Mouse (Mus musculus) hindbrain, embryonic 14.5 days (tissue): Measurements from ENCODE around the gene Psat1. TPM values are rescaled to one million over a fixed set of nuclear protein-coding genes. Genes with fewer than 3 reads are reported as not detected.
A peak's percentile ranks its signal among the peaks of the same experiment; 100 is the strongest.

Experiments
- ATAC-seq: fragments of 200-750 bp; cut with Nextera tagmentation; 2 replicates; pipeline ENCODE4 v1.8.0; 2017; ENCODE audit warnings: moderate number of reproducible peaks, mild to moderate bottlenecking, moderate TSS enrichment, moderate library complexity; ENCODE audit not compliant: low FRiP score
- DNase-seq: peaks from one replicate; pipeline ENCODE4 v3.0.0-alpha.2; 2015; ENCODE audit warnings: low spot score
- H3K27ac ChIP-seq: fragments of 300-500 bp; sonication (generic); 2 replicates; pipeline ENCODE4 v1.5.1; 2014; ENCODE audit warnings: mild to moderate bottlenecking, moderate library complexity
- H3K27me3 ChIP-seq: fragments of 300-500 bp; sonication (generic); 2 replicates; pipeline ENCODE4 v1.6.1; 2014; ENCODE audit warnings: mild to moderate bottlenecking, low read length, mixed read lengths; ENCODE audit not compliant: control insufficient read depth, insufficient read depth
- H3K36me3 ChIP-seq: fragments of 300-500 bp; sonication (generic); replicated peaks from 2 replicates; pipeline ENCODE4 v1.6.1; 2014; ENCODE audit not compliant: control insufficient read depth, insufficient read depth
- H3K4me1 ChIP-seq: fragments of 300-500 bp; sonication (generic); replicated peaks from 2 replicates; pipeline ENCODE4 v1.6.1; 2014; ENCODE audit warnings: antibody characterized with exemption, low read length, mixed read lengths; ENCODE audit not compliant: control insufficient read depth, insufficient read depth
- H3K4me2 ChIP-seq: fragments of 300-500 bp; sonication (generic); replicated peaks from 2 replicates; pipeline ENCODE4 v1.6.1; 2014; ENCODE audit warnings: mild to moderate bottlenecking, moderate library complexity
- H3K4me3 ChIP-seq: fragments of 300-500 bp; sonication (generic); replicated peaks from 2 replicates; pipeline ENCODE4 v1.5.1; 2014; ENCODE audit warnings: mild to moderate bottlenecking, low read length
- H3K9ac ChIP-seq: fragments of 300-500 bp; sonication (generic); 2 replicates; pipeline ENCODE4 v1.6.1; 2014
- H3K9me3 ChIP-seq: fragments of 300-500 bp; sonication (generic); 2 replicates; pipeline ENCODE4 v1.6.1; 2016; ENCODE audit warnings: low read length; ENCODE audit not compliant: control insufficient read depth
- WGBS: fragments of 180-500 bp; shearing (Covaris S2); extraction: QIAGEN DNeasy Blood & Tissue Kit; methylation state at CpG from one replicate; pipeline ENCODE4 v1.1.7; 2014; 5-methylcytosine and 5-hydroxymethylcytosine counted together
- polyA plus RNA-seq: library from polyadenylated mRNA; unstranded; fragments of >200 nt; fragmentation: Nextera tagmentation; extraction: Ambion mirVana; gene quantifications from 2 replicates; pipeline ENCODE4 v1.2.1, GENCODE M21; 2014

The Psat1 gene
- polyA plus RNA-seq, 1 experiment from 2014 or later: 87.7 TPM

GRCm38 (mm10) chr19:15941399-15941798 is 5.7 kb downstream of the Psat1 start:
- no peak overlapping the region for H3K4me2 ChIP-seq
- no peaks in the 10 kb centered on the region for H3K9me3 ChIP-seq
- no peak overlapping the region for H3K9ac ChIP-seq
- H3K4me1 ChIP-seq: no peaks in the 10 kb centered on the region
- no peaks in the 10 kb centered on the region for H3K36me3 ChIP-seq
- ATAC-seq (no peak), DNase-seq (no peak)
- 83% methylated on average over 8 of the region's 8 CpGs for WGBS
- no peak overlapping the region for H3K4me3 ChIP-seq
- no peaks in the 10 kb centered on the region for H3K27me3 ChIP-seq
- H3K27ac ChIP-seq: no peak overlapping the region

GRCm38 (mm10) chr19:15925719-15926045 is 21.5 kb downstream of the Psat1 start:
- DNase-seq (peak; percentile 73), ATAC-seq (peak; percentile 47)
- 12% methylated on average over 4 of the region's 4 CpGs for WGBS
- Histone ChIP-seq H3K27ac (peak overlapping the region; percentile 83), H3K4me1 (peaks cover 12% of the 10 kb centered on the region), H3K9me3 (no peaks in the 10 kb centered on the region), H3K4me3 (peak overlapping the region; percentile 58; the same call in 1 of the 2 replicates), H3K36me3 (peaks cover under 1% of the 10 kb centered on the region; the same call in 1 of the 2 replicates), H3K27me3 (no peaks in the 10 kb centered on the region), H3K9ac (no peak overlapping the region), H3K4me2 (peak overlapping the region; percentile 93)

- 1% methylated on average over 43 of the region's 43 CpGs for WGBS
- H3K27me3 ChIP-seq: no peaks in the 10 kb centered on the region
- peaks cover 12% of the 10 kb centered on the region for H3K4me1 ChIP-seq
Measured at GRCm38 (mm10) chr19:15924866-15925718, 22.0 kb downstream of the Psat1 start.

GRCm38 (mm10) chr19:15924181-15924865 is 22.8 kb downstream of the Psat1 start:
- Histone ChIP-seq H3K4me2 (peak overlapping the region; percentile 93), H3K9me3 (no peaks in the 10 kb centered on the region), H3K27ac (peak overlapping the region; percentile 83)

More at GRCm38 (mm10) chr19:15924866-15925718, 22.0 kb downstream of the Psat1 start:
- Histone ChIP-seq H3K4me3 (peak overlapping the region; percentile 58), H3K27ac (peak overlapping the region; percentile 83), H3K4me2 (peak overlapping the region; percentile 93), H3K9me3 (no peaks in the 10 kb centered on the region), H3K9ac (peak overlapping the region; percentile 67), H3K36me3 (peaks cover 4% of the 10 kb centered on the region; the same call in 1 of the 2 replicates)
- DNase-seq (peak; percentile 89), ATAC-seq (peak; percentile 97)

GRCm38 (mm10) chr19:15923426-15923825 is 23.7 kb downstream of the Psat1 start:
- no peaks in the 10 kb centered on the region for H3K27me3 ChIP-seq
- H3K9me3 ChIP-seq: no peaks in the 10 kb centered on the region
- H3K4me3 ChIP-seq: peak overlapping the region; percentile 58
- 28% methylated on average over 9 of the region's 9 CpGs for WGBS
- peak overlapping the region; percentile 67 for H3K9ac ChIP-seq
- H3K4me2 ChIP-seq: peak overlapping the region; percentile 93
- peak overlapping the region; percentile 83 for H3K27ac ChIP-seq
- H3K4me1 ChIP-seq: peaks cover 12% of the 10 kb centered on the region
- ATAC-seq (no peak), DNase-seq (no peak)
- peaks cover 9% of the 10 kb centered on the region; the same call in 1 of the 2 replicates for H3K36me3 ChIP-seq

More at GRCm38 (mm10) chr19:15924181-15924865, 22.8 kb downstream of the Psat1 start:
- no peaks in the 10 kb centered on the region for H3K27me3 ChIP-seq
- H3K36me3 ChIP-seq: peaks cover 4% of the 10 kb centered on the region; the same call in 1 of the 2 replicates
- ATAC-seq (peak; percentile 64), DNase-seq (peak; percentile 62)
- peak overlapping the region; percentile 67 for H3K9ac ChIP-seq
- WGBS: under 1% methylated on average over 46 of the region's 46 CpGs
- peak overlapping the region; percentile 58 for H3K4me3 ChIP-seq
- peaks cover 12% of the 10 kb centered on the region for H3K4me1 ChIP-seq

GRCm38 (mm10) chr19:15919336-15919735 is 27.8 kb downstream of the Psat1 start:
- 95% methylated on average over 7 of the region's 7 CpGs for WGBS
- Histone ChIP-seq H3K27me3 (no peaks in the 10 kb centered on the region), H3K4me1 (peaks cover 6% of the 10 kb centered on the region), H3K4me2 (no peak overlapping the region), H3K4me3 (no peak overlapping the region), H3K9me3 (no peaks in the 10 kb centered on the region), H3K36me3 (peaks cover 25% of the 10 kb centered on the region), H3K9ac (no peak overlapping the region), H3K27ac (no peak overlapping the region)
- no peak for ATAC-seq
- DNase-seq: no peak

- WGBS: 98% methylated on average over 7 of the region's 7 CpGs
- H3K27me3 ChIP-seq: no peaks in the 10 kb centered on the region
- H3K36me3 ChIP-seq: peaks cover 37% of the 10 kb centered on the region
- H3K4me2 ChIP-seq: no peak overlapping the region
- H3K9ac ChIP-seq: no peak overlapping the region
- no peak overlapping the region for H3K4me3 ChIP-seq
- H3K27ac ChIP-seq: no peak overlapping the region
- no peak for DNase-seq
- no peak for ATAC-seq
- peaks cover 1% of the 10 kb centered on the region for H3K4me1 ChIP-seq
- no peaks in the 10 kb centered on the region for H3K9me3 ChIP-seq
Measured at GRCm38 (mm10) chr19:15918111-15918510, 29.0 kb downstream of the Psat1 start.

- no peak overlapping the region for H3K27ac ChIP-seq
- no peaks in the 10 kb centered on the region for H3K27me3 ChIP-seq
- H3K4me1 ChIP-seq: no peaks in the 10 kb centered on the region
- no peaks in the 10 kb centered on the region for H3K9me3 ChIP-seq
- ATAC-seq: no peak
- H3K4me3 ChIP-seq: no peak overlapping the region
- no peak overlapping the region for H3K9ac ChIP-seq
- no peak overlapping the region for H3K4me2 ChIP-seq
- WGBS: 94% methylated on average over 9 of the region's 9 CpGs
- no peak for DNase-seq
- peaks cover 35% of the 10 kb centered on the region for H3K36me3 ChIP-seq
Measured at GRCm38 (mm10) chr19:15913249-15913997, 33.7 kb downstream of the Psat1 start.

- Histone ChIP-seq H3K4me1 (no peaks in the 10 kb centered on the region), H3K4me3 (no peak overlapping the region), H3K4me2 (no peak overlapping the region), H3K27me3 (no peaks in the 10 kb centered on the region), H3K36me3 (peaks cover 40% of the 10 kb centered on the region), H3K27ac (no peak overlapping the region), H3K9ac (no peak overlapping the region), H3K9me3 (no peaks in the 10 kb centered on the region)
- WGBS: 94% methylated on average over 5 of the region's 5 CpGs
- DNase-seq (no peak), ATAC-seq (no peak)
Measured at GRCm38 (mm10) chr19:15911441-15911840, 35.7 kb downstream of the Psat1 start.
